Mouse (Mus musculus) right cerebral cortex, postnatal 10 days (tissue): ENCODE results near the gene Dll1.

ENCODE experiments used
- DNase-seq, 2 experiments: peaks; one replicate each; pipeline ENCODE4 v3.0.0; 2021; ENCODE audit warnings: low spot score in 2 of 2

Dll1 gene

DNA sequence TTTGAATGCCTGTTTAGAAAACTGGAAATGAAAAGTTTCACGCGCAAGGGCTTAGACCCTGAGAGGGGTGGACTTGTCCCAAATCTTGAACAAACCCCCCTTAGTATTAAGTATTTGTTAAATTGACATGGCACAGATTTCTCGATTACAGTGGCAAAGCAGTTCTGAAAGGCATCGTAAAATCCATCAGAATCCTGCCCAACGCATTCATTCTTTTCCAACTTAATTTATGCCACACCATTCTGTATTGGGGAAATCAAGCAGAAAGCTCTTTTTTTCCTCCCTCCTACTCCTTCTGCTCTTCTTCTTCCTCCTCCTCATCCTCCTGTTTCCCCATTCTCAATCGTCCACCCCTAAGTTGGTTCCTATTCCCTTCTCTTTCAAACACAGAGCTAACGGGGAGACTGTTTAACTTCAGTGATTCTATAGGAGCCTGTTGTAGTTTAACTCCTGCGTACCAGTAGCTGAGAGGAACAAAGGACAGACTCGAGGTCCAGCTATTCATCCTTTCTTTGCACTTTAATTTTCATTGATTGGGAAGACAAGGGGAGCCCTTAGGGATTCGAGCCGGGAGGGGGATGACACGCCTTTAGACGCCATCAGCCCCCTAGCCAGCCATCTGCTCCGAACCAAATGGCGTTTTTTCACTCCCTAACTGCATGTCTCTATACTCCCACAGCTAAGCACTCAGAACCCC is 1.9 kb upstream of the Dll1 start:
- no peak for DNase-seq

DNA sequence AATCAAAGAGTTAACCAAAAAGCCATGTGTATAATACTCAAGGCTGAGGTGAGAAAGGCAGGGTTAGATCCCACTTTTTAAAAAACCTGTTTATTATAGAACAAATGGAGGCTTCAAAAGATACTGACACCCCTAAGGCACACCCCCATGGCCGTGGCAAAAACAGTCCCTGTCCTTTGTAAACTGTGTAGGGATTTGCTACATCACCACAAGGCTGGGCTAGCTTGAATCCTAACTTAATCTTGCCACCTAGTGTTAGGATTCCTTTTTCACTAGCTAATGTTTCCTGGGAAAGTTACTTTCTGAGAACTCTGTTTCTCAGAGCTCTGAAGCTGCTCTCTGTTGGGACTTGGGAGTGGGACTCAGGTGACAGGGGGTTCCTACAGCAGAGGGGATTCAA is 1.2 kb upstream of the Dll1 start:
- DNase-seq: peak; percentile 49 to 57

DNA sequence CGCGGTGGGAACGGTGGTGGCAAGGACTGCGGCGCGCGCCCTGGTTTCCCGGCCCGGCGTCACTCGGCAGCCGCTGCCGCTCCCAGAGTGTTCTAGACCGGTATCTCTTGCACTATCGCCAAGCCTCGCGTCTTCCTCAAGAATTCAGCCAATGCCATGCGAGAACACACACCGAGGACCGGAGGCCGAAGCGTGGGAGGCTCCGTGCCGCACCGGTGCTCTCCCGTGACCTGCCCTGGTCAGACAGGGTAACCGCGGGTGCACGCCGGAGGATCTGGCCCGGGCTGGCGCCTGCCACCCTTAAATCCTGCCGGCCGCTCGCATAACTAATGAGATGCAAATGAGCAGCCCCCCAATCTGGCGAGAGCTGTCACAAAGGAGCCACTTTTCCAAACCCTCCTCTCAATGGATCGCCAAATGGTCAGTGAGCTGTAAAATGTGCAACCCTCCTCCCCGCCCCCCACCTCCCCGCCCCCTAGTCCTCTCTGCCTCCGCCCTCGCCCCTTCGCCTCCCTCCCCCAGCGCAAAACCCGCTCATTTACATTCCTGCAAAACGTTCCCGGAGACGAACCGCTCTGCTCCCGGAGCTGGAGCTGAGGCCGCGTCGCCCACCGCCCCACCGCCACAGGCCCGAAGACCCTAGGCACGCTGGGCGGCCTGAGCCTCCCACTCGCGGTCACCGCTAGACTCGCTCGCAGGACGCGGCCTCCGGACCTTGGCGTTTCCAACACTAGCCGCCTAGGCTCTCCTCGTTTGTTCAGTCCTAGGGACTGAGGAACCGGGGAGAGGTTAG is 775 bp downstream of the Dll1 start:
- peak; percentile 83 to 87 for DNase-seq

DNA sequence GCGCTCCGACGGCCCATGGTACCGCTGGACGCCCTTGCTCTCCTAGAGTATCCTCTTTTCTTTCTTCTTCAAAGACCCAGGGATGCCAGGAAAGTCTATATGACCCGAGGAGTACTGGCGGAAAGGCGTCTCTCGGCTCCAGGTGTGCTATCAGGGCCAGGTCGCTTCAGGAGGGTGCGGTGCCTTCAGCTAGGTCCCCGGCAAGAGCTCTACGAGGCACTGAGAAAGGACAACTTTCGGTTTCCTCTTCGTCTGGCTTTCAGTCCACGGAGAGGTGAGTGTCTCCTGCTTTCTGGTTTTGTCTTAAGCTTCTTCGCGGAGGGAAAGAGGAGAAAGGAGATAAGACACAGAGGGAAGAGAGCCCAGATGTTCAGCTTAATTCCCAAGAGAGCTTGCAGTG is 1.4 kb downstream of the Dll1 start:
- no peak for DNase-seq

GRCm38 (mm10) chr17:15374321-15375141 is 2.1 kb downstream of the Dll1 start:
- DNase-seq: no peak

DNA sequence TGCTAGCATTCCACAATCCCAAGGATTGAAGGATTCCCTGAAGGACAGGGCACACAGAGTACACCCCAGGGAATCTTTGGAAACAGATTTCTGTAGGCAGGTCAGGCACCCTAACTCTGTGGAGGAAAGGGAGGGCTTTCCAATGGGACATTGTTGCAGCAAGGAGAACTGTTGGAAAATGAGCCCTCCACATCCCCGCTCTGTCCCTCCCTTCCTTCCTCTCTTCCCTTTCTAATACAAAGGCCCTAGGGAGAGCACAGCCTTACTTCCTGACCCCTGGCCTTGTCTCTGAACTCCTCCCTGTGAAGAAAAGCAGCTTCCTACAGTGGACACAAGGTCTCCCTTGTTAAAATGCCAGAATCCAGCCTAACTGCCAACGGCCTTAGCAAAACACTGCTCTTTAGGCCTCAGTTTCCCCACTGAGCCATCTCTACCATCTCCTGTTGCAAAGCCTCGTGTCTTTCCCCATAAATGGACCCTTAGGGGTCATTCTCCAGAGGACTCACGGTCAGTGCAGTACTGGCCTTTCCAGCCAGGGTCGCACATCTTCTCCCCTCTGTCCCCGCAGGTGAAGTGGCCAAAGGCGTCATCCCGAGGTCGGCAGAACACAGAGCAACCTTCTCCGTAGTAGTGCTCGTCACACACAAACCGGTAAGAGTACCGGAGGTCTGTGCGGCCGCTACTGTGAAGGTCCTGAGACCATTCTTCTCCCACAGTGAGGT is 3.6 kb downstream of the Dll1 start:
- no peak for DNase-seq

- DNase-seq: peak in 1 of 2 experiments; percentile 24
Measured at GRCm38 (mm10) chr17:15371967-15372835, 4.5 kb downstream of the Dll1 start.

GRCm38 (mm10) chr17:15370401-15370800 is 6.3 kb downstream of the Dll1 start:
- no peak for DNase-seq

DNA sequence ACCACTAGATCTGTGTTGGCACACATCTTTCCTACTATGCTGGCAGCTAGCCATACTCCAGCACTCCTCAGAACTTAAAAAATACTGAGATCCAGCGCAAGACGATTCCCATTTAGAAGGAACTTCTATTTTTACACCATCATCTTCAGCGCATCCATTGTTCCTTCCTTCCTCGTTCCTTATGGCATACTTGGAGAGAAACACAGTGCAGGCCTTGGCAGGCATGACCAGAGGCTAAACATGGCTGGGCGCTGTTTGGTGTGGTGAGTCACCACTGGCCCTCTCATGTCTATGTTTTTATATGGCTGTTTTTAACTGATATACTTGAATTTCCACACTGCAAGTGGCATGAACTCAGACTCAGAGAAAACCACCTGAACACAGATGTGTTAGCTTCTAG is 11.0 kb downstream of the Dll1 start:
- DNase-seq: no peak

GRCm38 (mm10) chr17:15363656-15364055 is 13.0 kb downstream of the Dll1 start:
- no peak for DNase-seq

DNA sequence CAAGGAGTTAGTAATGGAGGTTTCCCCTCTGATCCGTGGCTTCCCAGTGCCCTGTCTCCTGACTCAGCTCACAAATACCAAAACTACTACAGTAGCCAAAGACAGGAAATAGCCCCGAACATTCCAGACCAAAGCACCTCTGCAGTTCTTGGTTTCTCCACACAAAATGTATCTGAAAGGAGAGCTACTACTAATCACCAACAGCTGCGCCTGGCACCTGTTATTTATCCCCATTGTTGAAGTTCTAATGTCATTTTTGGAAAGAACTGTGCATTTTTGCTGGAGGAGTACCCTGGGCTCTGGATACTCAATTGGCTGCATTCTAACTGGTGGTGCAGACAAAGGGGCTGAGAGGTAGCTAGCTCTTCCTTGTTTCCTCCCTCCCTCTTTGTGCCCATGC is 19.6 kb downstream of the Dll1 start:
- DNase-seq: no peak

- DNase-seq: no peak
Measured at GRCm38 (mm10) chr17:15356526-15356925, 20.1 kb downstream of the Dll1 start.

- no peak for DNase-seq
Measured at GRCm38 (mm10) chr17:15355072-15355471, 21.6 kb downstream of the Dll1 start.

- DNase-seq: no peak
Measured at GRCm38 (mm10) chr17:15354006-15354405, 22.7 kb downstream of the Dll1 start.

- no peak for DNase-seq
Measured at GRCm38 (mm10) chr17:15352869-15353610, 23.6 kb downstream of the Dll1 start.

DNA sequence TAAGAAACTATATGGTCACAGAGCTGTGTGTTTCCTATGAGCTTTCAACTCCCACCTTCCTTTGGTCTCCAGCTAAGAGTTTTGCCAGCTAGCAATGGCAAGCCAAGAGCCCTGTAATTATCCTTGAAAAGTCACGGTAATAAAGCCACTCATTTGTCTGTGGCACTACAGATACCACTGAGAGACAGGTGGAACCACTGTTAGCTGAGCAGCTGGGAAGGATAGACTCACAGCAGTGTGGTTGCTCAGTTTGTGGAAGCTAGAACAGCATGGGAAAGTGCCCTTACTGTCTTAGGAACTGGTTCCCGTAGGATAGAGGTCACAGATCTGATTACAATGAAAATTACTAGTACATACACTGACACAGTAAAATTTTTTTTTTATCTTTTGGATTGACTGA is 26.5 kb downstream of the Dll1 start:
- DNase-seq: no peak

- DNase-seq: peak; percentile 25 to 31
Measured at GRCm38 (mm10) chr17:15343071-15343822, 33.4 kb downstream of the Dll1 start.

DNA sequence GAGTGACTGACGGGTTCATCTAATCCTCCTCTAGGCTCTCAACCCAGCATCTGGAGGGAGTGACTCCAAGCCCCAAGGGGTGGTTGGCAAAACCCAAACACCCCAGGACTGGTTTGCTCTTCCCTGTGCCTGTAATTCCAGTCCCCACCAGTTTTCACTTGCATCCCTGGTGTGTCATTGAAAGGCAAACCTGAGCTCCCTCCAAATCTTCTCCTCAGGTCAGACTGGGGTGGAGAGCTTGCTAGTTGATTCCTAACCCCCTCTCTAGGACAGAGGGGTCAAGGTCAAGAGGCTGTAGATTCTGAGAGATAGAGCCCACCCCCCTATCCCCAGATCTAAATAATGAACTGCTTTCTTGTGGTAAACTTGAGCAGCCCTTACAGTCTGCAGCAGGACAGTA is 38.8 kb downstream of the Dll1 start:
- no peak for DNase-seq

DNA sequence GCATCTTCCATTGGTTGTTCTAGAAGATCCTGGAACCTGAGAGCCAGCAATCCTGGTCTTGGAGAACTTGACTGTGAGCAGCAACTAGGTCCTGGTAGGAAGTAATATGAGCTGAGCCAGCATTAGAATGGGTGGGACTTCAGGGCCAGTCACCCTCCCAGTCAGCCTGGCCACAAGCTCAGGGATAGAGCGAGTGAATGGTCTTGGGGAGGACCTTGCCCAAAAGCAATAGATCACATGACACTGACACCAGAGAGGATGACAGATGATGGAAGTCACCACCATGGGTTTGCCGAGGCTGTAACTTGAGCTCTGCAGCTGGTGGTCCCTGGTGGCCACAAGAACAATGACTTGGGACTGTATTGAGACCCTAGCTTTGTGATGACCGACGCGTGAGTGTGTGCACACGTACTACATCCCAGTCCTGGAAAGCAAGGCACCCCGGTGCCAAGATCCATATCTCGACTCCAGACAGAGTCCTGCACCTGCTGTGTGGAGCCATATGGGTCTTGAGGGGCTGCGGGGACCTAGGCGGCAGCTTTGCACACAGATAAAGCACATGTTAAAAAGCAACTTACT is 46.8 kb downstream of the Dll1 start:
- DNase-seq: no peak
